Mouse (Mus musculus): Measurements from ENCODE around the gene Greb1. TPM values are rescaled to one million over a fixed set of nuclear protein-coding genes. Genes with fewer than 3 reads are reported as not detected.

Greb1 gene
- total and polyA plus RNA-seq, 3 experiments: not detected

GRCm38 (mm10) chr12:16751609-16752008, 49.1 kb downstream of the Greb1 start:
- H3K4me1 ChIP-seq (ENCODE audit: control insufficient read depth in 1 of 2, insufficient read depth in 2 of 2, low read length in 2 of 2): no peaks in the 10 kb centered on the region
- TF ChIP-seq GATA1 (IDR thresholded peaks at IDR 0.05; ENCODE audit: low read depth, low read length): no peak
- no peak for TF ChIP-seq ZMIZ1 (IDR thresholded peaks at IDR 0.05; ENCODE audit: low read depth, low read length)
- TF ChIP-seq ELF1 (IDR thresholded peaks at IDR 0.05; ENCODE audit: low read depth, low read length): no peak
- TF ChIP-seq JUND (IDR thresholded peaks at IDR 0.05; ENCODE audit: low read depth, low read length): no peak
- TF ChIP-seq TCF12 (IDR thresholded peaks at IDR 0.05; ENCODE audit: low read depth, low read length): no peak
- TF ChIP-seq USF1 (IDR thresholded peaks at IDR 0.05; ENCODE audit: low read depth, low read length): no peak
- TF ChIP-seq KAT2A (conservative IDR thresholded peaks at IDR 0.05; ENCODE audit: low read depth, low read length): no peak
- TF ChIP-seq CHD2 (IDR thresholded peaks at IDR 0.05; ENCODE audit: low read length): no peak
- TF ChIP-seq POLR2A (IDR thresholded peaks at IDR 0.05; ENCODE audit: control insufficient read depth in 1 of 2, insufficient read depth in 1 of 2, low read depth in 1 of 2, low read length in 2 of 2, poor library complexity in 1 of 2): no peak
- TF ChIP-seq CHD1 (IDR thresholded peaks at IDR 0.05; ENCODE audit: low read depth, low read length): no peak
- TF ChIP-seq USF2 (IDR thresholded peaks at IDR 0.05; ENCODE audit: borderline replicate concordance in 1 of 2, insufficient read depth in 1 of 2, low read depth in 1 of 2, low read length in 2 of 2): no peak
- TF ChIP-seq NELFE (IDR thresholded peaks at IDR 0.05; ENCODE audit: low read depth, low read length): no peak
- TF ChIP-seq POLR2AphosphoS2 (IDR thresholded peaks at IDR 0.05; ENCODE audit: low read length): no peak
- TF ChIP-seq TBP (IDR thresholded peaks at IDR 0.05; ENCODE audit: low read depth, low read length): no peak
- TF ChIP-seq GABPA (IDR thresholded peaks at IDR 0.05; ENCODE audit: low read depth, low read length): no peak
- no peak overlapping the region for H3K9ac ChIP-seq (ENCODE audit: control insufficient read depth, low read depth, low read length, poor library complexity, severe bottlenecking)
- no peak for DNase-seq (ENCODE audit: low read depth, low spot score)
- no peak overlapping the region for H3K27ac ChIP-seq (ENCODE audit: control insufficient read depth, low read depth, low read length)
- H3K4me3 ChIP-seq (ENCODE audit: control insufficient read depth in 1 of 2, insufficient read depth in 1 of 2, low read depth in 2 of 2, low read length in 2 of 2): no peak overlapping the region
- peaks cover 2 to 4% of the 10 kb centered on the region in 2 experiments; a peak in 2 of 4 replicates for H3K27me3 ChIP-seq (ENCODE audit: control insufficient read depth in 1 of 2, insufficient read depth in 2 of 2, low read length in 2 of 2)
- no peaks in the 10 kb centered on the region for H3K36me3 ChIP-seq (ENCODE audit: control insufficient read depth in 1 of 2, insufficient read depth in 2 of 2, low read length in 2 of 2)
- H3K9me3 ChIP-seq (replicated peaks; ENCODE audit: insufficient read depth, low read length): no peaks in the 10 kb centered on the region
- no peaks in the 10 kb centered on the region for H3K79me2 ChIP-seq (ENCODE audit: control insufficient read depth, insufficient read depth, low read length, poor library complexity)

DNA sequence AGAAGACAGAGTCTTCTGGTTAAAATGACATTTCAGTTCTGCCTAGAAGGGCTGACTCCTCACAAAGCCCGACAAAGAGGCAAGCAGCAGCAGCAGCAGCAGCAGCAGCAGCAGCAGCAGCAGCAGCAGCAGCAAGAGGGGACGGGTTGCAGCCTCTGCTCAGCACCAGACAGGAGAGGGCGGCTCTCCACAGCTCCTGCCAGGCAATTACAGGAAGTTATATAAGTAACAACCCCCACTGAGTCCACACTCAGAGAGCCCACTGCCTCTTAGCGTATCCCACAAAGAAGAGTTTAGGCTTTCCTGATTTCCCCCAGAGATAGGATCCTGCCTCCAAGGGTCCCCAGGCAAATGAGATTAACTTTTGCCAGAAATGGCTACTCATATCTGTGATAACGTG, 60.6 kb downstream of the Greb1 start:
- DNase-seq (ENCODE audit: low read depth, low spot score): no peak
- TF ChIP-seq SMC3 (IDR thresholded peaks at IDR 0.05; ENCODE audit: low read depth, low read length) (no peak), CHD1 (IDR thresholded peaks at IDR 0.05; ENCODE audit: low read depth, low read length) (no peak), POLR2A (IDR thresholded peaks at IDR 0.05; ENCODE audit: control insufficient read depth in 1 of 2, insufficient read depth in 1 of 2, low read depth in 1 of 2, low read length in 2 of 2, poor library complexity in 1 of 2) (no peak), MXI1 (IDR thresholded peaks at IDR 0.05; ENCODE audit: low read depth, low read length) (no peak), RCOR1 (IDR thresholded peaks at IDR 0.05; ENCODE audit: low read depth, low read length) (no peak), EP300 (IDR thresholded peaks at IDR 0.05; ENCODE audit: low read depth in 1 of 2, low read length in 2 of 2) (no peak), TAL1 (IDR thresholded peaks at IDR 0.05; ENCODE audit: low read length) (no peak), POLR2AphosphoS5 (IDR thresholded peaks at IDR 0.05; ENCODE audit: borderline replicate concordance, low read depth, low read length) (no peak), ZMIZ1 (IDR thresholded peaks at IDR 0.05; ENCODE audit: low read depth, low read length) (no peak), ETS1 (IDR thresholded peaks at IDR 0.05; ENCODE audit: low read depth, low read length) (no peak), MYC (IDR thresholded peaks at IDR 0.05; ENCODE audit: low read depth, low read length) (no peak), MAZ (IDR thresholded peaks at IDR 0.05; ENCODE audit: low read depth, low read length) (no peak)
- Histone ChIP-seq H3K79me2 (ENCODE audit: control insufficient read depth, insufficient read depth, low read length, poor library complexity) (no peaks in the 10 kb centered on the region), H3K36me3 (ENCODE audit: control insufficient read depth in 1 of 2, insufficient read depth in 2 of 2, low read length in 2 of 2) (no peaks in the 10 kb centered on the region), H3K9ac (ENCODE audit: control insufficient read depth, low read depth, low read length, poor library complexity, severe bottlenecking) (no peak overlapping the region), H3K27me3 (ENCODE audit: control insufficient read depth in 1 of 2, insufficient read depth in 2 of 2, low read length in 2 of 2) (peaks cover 3 to 7% of the 10 kb centered on the region in 2 experiments), H3K27ac (ENCODE audit: control insufficient read depth, low read depth, low read length) (no peak overlapping the region), H3K9me3 (replicated peaks; ENCODE audit: insufficient read depth, low read length) (no peaks in the 10 kb centered on the region), H3K4me1 (ENCODE audit: control insufficient read depth in 1 of 2, insufficient read depth in 2 of 2, low read length in 2 of 2) (no peaks in the 10 kb centered on the region), H3K4me3 (ENCODE audit: control insufficient read depth in 1 of 2, insufficient read depth in 1 of 2, low read depth in 2 of 2, low read length in 2 of 2) (no peak overlapping the region)
